Mouse (Mus musculus) lung, adult 18-20 months (tissue): Measurements from ENCODE around the gene Borcs6.

Experiments
- DNase-seq, 2 experiments: peaks; one replicate each; pipeline ENCODE4 v3.0.0; 2022; ENCODE audit warnings: mixed read lengths in 2 of 2

Gene Borcs6

DNA sequence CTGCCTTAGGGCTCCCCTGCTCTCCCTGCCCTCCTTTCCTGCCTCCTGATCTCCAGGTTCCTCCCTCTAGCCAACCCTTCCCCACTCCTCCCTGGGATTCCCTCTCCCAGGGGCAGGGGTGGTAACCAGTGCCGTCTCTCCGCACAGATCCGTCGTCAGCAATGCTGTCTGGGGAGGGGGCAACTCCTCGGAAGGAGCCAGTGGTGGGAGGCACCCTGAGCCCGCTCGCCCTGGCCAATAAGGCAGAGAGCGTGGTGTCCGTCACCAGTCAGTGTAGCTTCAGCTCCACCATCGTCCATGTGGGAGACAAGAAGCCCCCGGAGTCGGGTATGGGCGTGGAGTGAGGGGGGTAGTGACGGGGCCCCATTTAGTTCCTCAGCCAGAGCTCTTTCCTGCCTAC is 45.0 kb downstream of the Borcs6 start:
- DNase-seq = no peak

DNA sequence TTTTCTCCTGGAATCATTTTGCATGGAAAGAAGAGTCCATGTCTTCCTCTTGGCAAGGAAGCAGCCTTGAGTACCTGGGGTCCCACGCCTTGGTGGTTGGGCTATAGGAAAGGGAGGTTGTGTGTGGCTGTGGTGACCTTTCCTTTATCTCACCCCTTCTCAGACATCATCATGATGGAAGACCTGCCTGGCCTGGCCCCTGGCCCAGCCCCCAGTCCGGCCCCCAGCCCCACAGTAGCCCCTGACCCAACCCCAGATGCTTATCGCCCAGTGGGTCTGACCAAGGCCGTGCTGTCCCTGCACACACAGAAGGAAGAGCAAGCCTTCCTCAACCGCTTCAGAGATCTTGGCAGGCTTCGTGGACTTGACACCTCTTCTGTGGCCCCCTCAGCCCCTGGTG is 45.7 kb downstream of the Borcs6 start:
- no peak for DNase-seq

DNA sequence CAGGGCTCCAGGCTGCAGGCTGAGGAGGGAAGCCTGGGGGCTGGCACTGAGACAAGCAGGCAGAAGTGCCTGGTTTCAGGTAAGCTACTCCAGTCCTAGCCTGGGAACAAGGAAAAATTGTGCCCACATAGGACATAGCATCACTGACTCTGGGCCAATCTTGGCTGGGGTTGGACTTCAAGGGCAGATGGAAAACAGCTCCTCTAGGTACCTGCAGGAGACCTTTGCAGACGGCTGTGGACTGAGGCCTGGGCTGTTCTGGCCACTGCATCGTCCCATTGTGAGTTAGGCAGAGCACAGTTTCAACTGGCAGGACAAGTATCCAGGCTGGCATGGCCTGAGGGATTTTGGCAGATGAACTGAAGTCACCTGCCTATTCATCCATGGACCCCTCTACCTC is 46.3 kb downstream of the Borcs6 start:
- DNase-seq = no peak

DNA sequence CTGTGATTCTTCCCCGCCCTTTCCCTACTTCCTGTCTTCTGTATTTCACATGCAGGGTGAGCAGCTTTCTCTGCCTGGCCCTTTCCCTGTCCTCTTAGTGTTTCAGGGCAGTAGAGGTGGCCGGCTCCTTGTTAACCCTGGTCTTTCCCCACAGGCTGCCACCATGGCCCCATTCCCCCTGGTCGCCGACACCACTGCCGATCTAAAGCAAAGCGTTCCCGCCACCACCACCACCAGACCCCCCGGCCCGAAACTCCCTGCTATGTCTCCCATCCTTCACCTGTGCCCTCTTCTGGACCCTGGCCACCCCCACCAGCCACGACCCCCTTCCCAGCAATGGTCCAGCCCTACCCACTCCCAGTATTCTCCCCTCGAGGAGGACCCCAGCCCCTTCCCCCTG is 46.8 kb downstream of the Borcs6 start:
- DNase-seq = no peak

DNA sequence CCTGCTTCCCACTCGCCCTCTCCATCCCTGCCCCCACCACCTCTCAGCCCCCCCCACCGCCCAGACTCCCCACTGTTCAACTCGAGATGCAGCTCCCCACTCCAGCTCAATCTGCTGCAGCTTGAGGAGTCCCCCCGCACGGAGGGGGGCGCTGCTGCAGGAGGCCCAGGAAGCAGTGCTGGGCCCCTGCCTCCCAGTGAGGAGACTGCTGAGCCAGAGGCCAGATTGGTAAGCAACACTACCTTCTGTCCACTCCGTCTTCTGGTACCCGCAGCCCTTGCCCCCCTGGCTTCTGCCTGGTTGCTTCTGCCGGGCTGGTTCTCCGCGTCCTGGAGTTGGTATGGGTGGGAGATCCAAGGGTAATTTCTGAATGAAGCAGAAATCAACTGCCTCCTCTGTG is 47.3 kb downstream of the Borcs6 start:
- DNase-seq = no peak

DNA sequence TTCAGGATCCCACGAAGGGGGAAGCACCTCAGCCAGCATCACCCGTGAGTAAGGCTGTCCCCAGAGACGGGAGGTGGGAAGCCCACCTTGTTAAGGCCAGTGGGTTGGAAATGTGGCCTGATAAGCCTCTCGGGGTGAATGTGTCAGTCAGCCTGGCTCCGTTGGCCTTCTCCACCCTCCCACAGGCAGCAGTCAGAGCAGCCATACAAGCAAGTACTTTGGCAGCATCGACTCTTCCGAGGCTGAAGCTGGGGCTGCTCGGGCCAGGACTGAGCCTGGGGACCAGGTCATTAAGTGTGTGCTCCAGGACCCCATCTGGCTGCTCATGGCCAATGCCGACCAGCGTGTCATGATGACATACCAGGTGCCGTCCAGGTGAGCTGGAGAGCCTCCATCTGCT is 48.2 kb downstream of the Borcs6 start:
- no peak for DNase-seq

DNA sequence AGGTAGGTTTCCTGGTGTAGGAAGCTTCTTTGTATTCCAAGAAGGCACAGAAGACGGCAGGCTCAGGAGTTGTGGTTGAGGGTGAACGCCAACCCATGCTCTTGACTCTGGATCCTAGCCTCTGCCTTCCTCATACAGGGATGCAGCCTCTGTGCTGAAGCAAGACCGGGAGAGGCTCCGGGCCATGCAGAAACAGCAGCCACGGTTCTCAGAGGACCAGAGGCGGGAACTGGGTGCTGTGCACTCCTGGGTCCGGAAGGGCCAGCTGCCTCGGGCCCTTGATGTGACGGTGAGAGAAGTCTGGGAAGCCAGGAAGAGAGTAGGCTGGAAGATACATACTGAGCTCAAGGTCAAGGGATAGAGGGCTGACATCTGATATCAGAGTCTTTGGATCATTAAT is 48.7 kb downstream of the Borcs6 start:
- DNase-seq = no peak

DNA sequence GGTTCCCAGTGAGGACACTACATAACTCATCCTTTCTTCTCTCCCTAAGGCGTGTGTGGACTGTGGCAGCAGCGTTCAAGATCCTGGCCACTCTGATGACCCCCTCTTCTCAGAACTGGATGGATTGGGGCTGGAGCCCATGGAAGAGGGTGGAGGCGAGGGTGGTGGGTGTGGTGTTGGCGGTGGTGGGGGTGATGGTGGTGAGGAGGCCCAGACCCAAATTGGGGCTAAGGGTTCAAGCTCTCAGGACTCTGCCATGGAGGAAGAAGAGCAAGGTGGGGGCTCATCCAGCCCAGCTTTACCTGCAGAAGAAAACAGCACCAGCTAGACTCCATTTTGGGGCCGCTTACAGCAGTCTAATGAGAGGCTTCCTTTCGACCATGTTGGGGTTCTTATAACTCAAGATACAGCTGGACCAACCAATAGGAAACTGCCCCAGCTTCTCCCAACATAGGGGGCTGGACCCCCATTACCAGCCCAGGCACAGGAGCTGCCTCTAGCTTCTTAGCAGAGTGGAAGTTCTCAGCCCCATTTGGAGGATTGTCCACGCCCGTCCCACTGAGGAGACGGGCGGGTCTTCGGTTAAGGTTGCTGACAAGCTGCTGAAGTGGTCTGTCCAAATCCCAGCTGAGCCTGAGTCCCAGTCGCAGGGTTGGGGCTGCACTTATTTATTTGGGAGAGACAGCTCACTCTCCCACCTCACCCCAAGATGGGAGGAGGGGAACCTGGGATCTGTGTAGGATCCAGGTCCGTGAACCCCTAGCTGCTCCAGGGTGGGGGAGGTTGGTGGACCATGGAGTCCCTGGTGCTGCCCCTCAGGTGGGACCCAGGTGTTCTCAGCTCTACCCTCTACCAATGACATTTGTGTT is 49.7 kb downstream of the Borcs6 start:
- peak in 1 of 2 experiments; percentile 6 for DNase-seq

DNA sequence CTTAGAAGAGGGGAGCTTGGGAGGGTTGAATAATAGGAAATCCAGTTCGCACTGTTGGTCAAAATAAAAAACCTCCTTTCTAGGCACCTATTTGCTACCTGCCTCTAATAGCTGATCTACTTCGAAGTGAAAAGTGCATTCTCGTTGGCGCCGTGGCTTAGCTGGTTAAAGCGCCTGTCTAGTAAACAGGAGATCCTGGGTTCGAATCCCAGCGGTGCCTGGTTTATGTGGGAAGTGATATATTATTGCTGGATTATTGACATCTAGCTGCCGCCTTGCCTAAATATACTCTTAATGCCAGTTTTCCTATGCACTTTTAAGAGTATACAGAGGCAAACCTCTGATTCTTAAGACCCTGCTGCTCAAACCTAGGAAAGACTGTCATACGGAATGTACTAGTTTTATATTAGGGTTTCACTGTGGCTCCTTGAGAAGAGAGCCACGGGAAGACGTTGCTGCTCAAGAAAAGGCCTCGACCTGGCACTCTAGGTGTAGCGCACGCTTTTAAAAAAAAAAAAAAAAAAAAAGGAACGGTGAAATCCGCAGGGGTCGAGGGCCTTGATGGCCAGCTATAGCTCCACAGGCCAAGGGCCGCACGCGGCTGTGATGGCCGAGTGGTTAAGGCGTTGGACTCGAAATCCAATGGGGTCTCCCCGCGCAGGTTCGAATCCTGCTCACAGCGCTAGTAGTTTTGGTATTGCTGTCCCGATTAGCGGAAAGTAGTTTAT is 51.0 kb downstream of the Borcs6 start:
- DNase-seq = peak; percentile 87 to 91
